Mouse (Mus musculus): ENCODE results near the gene Arhgef1.

DNA sequence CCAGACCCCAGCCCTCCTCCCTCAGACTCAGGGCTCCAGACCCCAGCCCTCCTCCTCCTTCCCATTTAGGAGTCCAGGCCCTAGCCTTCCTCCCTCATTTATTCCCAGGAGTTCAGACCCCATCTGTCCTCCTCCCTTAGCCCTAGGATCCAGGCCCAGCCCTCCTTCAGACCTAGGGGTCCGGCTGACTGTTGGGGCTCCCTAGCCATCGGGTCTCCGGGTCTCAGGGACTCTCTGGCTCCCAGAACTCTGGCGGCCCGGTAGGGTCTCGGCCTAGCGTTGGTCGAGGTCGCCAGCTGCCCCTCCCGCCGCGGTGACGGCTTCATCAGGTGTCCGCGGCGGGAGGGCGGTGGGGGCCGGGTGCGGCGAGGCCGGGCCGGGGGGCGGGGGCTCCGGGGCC lies 51.3 kb downstream of the Arhgef1 start:
- TF ChIP-seq CTCF (conservative IDR thresholded peaks at IDR 0.05 in 1 of 2, IDR thresholded peaks at IDR 0.05 in 1 of 2; ENCODE audit: low read depth in 2 of 2, low read length in 2 of 2) (no peak), ZC3H11A (IDR thresholded peaks at IDR 0.05; ENCODE audit: low read depth, low read length) (no peak), EP300 (IDR thresholded peaks at IDR 0.05; ENCODE audit: low read length) (no peak), MAX (IDR thresholded peaks at IDR 0.05; ENCODE audit: low read length) (no peak)

Measured in CH12.LX (cell line).